Mouse (Mus musculus): ENCODE measurements around the gene Atp9a. TPM values are rescaled to one million over a fixed set of nuclear protein-coding genes. Genes with fewer than 3 reads are reported as not detected.

Atp9a gene
- polyA plus RNA-seq, 1 experiment from 2014 or later: 61.1 TPM

DNA sequence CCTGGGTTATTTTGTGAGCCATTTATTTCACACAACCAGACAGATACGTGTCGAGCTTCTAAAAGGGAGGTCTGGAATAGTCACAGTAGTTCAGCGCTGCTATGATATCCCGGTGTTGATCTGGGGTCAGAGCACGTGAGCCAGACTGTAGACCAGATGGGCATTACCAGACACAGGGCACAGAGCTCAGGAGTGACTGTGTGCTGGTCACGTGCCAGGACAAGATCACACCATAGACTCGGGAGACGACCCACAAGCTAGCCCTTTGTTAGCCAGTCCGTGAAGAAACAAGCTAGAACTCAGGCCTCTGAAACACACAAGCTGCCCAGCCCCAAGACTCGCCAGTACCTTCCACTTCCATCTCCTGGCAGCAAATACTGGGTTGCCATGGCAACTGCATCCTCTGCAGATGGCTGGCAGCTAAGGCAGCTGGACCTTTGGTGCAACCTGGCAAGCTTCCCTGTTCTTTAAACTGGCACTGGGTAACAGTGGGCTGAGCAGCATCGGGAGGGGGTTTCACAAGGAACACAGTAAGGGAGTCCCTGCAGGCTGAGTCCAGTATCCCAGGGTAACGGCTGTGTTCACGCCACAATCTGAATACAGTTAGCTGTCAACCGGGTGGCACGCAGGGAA is 63.4 kb downstream of the Atp9a start:
- Histone ChIP-seq H3K36me3 (peaks cover 64% of the 10 kb centered on the region), H3K4me2 (replicated peaks) (peak overlapping the region; percentile 14; the same call in 1 of the 2 replicates), H3K4me1 (replicated peaks) (peaks cover 28% of the 10 kb centered on the region), H3K4me3 (replicated peaks) (no peak overlapping the region), H3K9me3 (no peaks in the 10 kb centered on the region), H3K9ac (replicated peaks) (no peak overlapping the region), H3K27ac (peak overlapping the region; percentile 81), H3K27me3 (no peaks in the 10 kb centered on the region)
- 48% methylated on average over 15 of the region's 15 CpGs for WGBS
- peak; percentile 87 for ATAC-seq

DNA sequence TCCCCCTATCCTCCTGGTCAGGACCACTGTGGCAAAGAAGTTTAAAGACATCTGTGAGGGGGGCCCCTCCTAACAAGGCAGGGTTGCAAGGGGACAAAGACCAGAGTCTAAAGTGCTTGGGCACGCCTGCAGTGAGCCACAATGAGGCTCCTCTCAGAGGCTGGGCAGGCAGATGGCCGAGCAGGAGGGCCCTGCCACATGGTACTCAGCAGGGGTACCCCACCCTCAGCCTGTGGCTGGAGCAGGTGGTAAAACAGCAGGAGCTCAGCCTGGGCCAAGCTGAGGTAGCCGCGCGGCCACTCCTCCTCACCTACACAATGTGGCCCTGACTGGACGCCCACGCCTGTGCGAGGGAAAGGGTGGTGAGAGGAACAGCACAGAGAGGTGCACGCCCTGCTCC is 64.6 kb downstream of the Atp9a start:
- peak; percentile 80 for ATAC-seq
- 35% methylated on average over 9 of the region's 9 CpGs for WGBS
- H3K36me3 ChIP-seq: peaks cover 68% of the 10 kb centered on the region
- no peak overlapping the region for H3K4me3 ChIP-seq (replicated peaks)
- no peak overlapping the region for H3K4me2 ChIP-seq (replicated peaks)
- H3K9me3 ChIP-seq: no peaks in the 10 kb centered on the region
- no peak overlapping the region for H3K9ac ChIP-seq (replicated peaks)
- H3K27me3 ChIP-seq: no peaks in the 10 kb centered on the region
- H3K27ac ChIP-seq: peak overlapping the region; percentile 81
- H3K4me1 ChIP-seq (replicated peaks): peaks cover 28% of the 10 kb centered on the region

DNA sequence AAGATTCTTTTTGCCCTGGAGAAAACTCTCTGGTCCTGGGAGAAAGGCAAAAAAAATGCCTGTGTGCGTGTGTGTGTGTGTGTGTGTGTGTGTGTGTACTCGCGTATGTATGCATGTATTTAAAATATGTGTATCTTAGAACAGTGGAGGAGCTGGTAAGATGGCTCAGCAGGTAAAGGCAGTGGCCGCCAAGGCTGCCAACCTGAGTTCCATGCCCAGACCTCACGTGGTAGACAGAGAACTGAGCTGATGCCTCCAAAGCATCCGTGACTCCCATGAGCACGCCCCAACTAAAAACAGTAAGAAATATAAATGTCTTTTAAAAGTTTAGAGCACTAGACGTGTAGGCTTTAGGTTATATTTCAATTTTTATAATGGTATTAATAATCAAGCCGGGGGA is 70.5 kb downstream of the Atp9a start:
- Histone ChIP-seq H3K4me1 (replicated peaks) (no peaks in the 10 kb centered on the region), H3K4me3 (replicated peaks) (no peak overlapping the region), H3K9me3 (no peaks in the 10 kb centered on the region), H3K4me2 (replicated peaks) (no peak overlapping the region), H3K27ac (no peak overlapping the region), H3K36me3 (peaks cover 75% of the 10 kb centered on the region), H3K9ac (replicated peaks) (no peak overlapping the region), H3K27me3 (no peaks in the 10 kb centered on the region)
- ATAC-seq: no peak
- WGBS: 92% methylated on average over 9 of the region's 9 CpGs

DNA sequence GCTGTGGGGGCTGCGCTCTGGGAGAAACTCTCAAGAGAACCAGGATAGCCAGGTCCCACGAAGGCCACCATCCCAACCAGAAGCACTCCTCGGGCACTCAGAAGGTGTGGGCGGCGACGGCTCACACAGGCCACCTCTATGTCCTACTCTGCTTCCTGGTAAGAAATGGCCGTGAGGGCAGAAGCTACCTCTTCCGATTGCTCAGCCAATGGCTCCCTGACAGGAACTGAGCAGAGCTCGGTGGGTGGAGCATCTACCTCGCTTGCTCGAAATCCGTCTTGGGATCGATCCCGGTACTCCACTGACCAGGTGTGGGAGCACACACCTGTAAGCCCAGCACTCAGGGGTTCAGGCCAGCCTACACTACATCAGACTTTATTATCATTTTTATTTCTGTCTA is 72.0 kb downstream of the Atp9a start:
- Histone ChIP-seq H3K9ac (replicated peaks) (no peak overlapping the region), H3K27me3 (no peaks in the 10 kb centered on the region), H3K36me3 (peaks cover 73% of the 10 kb centered on the region), H3K9me3 (no peaks in the 10 kb centered on the region), H3K4me3 (replicated peaks) (no peak overlapping the region), H3K4me2 (replicated peaks) (no peak overlapping the region), H3K4me1 (replicated peaks) (no peaks in the 10 kb centered on the region), H3K27ac (no peak overlapping the region)
- ATAC-seq: no peak
- 92% methylated on average over 14 of the region's 14 CpGs for WGBS

DNA sequence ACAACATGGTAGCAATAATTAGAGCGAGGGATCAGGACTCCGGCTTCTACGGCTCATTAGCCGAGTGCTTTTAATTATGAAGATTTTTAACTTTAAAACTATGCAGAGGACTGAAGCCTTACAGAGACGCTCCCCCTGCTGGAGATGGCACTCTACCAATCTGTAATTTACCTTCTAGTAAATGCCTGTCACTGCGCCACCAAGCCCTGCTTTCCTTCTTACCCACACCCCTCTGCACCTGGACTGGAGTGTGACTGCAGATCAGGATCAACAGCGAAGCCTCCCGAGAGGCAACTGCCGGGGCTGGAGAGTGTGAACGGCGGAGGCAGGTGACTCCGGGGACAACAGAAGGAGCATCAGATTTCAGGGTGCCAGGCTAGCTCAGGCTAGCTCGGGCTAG is 72.4 kb downstream of the Atp9a start:
- Histone ChIP-seq H3K9ac (replicated peaks) (no peak overlapping the region), H3K4me3 (replicated peaks) (no peak overlapping the region), H3K9me3 (no peaks in the 10 kb centered on the region), H3K27ac (no peak overlapping the region), H3K27me3 (no peaks in the 10 kb centered on the region), H3K4me2 (replicated peaks) (no peak overlapping the region), H3K36me3 (peaks cover 73% of the 10 kb centered on the region), H3K4me1 (replicated peaks) (no peaks in the 10 kb centered on the region)
- no peak for ATAC-seq
- WGBS: 85% methylated on average over 13 of the region's 13 CpGs

DNA sequence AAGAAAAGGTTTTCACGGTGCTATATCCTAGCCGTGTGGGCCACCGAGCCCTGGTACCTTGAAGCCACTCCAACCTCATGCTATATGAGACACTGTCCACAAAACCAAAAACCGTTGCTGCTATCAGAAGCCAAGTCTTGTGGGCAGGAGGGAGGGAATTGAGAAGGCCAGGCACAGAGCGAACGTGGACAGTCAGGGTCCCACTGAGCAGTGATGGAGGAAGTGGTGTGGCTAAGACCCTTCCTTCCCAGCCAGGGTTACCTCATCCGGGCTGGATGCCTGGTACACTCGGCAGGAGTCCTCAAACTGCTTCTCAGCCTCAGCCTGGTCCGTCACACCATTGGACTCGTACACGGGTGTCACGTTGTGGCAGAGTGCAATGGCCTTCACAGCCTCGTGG is 74.5 kb downstream of the Atp9a start:
- Histone ChIP-seq H3K27me3 (no peaks in the 10 kb centered on the region), H3K9me3 (no peaks in the 10 kb centered on the region), H3K4me3 (replicated peaks) (no peak overlapping the region), H3K4me1 (replicated peaks) (no peaks in the 10 kb centered on the region), H3K9ac (replicated peaks) (no peak overlapping the region), H3K27ac (no peak overlapping the region), H3K36me3 (peaks cover 63% of the 10 kb centered on the region), H3K4me2 (replicated peaks) (no peak overlapping the region)
- 89% methylated on average over 13 of the region's 13 CpGs for WGBS
- ATAC-seq: no peak

DNA sequence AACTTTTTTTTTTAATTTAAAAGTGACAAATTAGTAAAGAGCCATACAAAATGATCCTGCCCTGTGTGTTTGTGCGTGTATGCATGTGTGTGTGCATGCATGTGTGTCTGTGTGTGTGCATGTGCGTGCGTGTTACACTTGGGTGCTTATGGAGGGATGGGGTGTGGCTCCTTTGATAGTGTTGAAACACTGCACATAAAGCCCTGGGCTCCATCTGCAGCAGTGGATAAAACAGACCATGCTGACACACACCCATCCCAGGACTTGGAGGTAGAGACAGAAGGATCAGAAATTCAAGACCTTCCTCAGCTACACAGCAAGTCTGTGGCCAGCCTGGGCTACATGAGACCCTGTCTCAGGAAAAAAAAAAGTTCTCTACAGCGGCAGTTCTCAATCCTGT is 76.5 kb downstream of the Atp9a start:
- Histone ChIP-seq H3K4me3 (replicated peaks) (no peak overlapping the region), H3K4me1 (replicated peaks) (no peaks in the 10 kb centered on the region), H3K36me3 (peaks cover 66% of the 10 kb centered on the region), H3K9me3 (no peaks in the 10 kb centered on the region), H3K27me3 (no peaks in the 10 kb centered on the region), H3K9ac (replicated peaks) (no peak overlapping the region), H3K4me2 (replicated peaks) (no peak overlapping the region), H3K27ac (no peak overlapping the region)
- WGBS: 91% methylated on average over 4 of the region's 4 CpGs
- no peak for ATAC-seq

DNA sequence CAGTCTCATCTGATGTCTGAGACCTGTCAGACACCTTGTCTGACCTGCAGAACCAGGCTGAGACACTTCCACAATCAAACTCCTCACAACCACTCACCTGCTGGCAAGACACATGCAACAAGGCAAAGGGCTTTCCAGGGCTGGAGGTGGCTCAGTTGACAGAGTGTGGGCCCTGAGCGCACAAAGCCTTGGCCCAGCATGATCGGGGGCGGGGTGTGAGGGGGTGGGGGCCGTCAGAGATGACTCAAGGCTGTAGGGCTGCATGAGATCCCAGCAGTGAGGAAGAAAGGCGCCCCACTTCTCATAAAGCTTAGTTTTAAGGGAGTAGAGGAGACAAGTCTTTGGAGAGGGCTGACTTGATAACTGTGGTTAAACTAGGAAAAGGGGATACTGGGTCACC is 78.5 kb downstream of the Atp9a start:
- no peak for ATAC-seq
- Histone ChIP-seq H3K9ac (replicated peaks) (no peak overlapping the region), H3K27ac (no peak overlapping the region), H3K4me1 (replicated peaks) (no peaks in the 10 kb centered on the region), H3K36me3 (peaks cover 73% of the 10 kb centered on the region), H3K27me3 (no peaks in the 10 kb centered on the region), H3K4me2 (replicated peaks) (no peak overlapping the region), H3K4me3 (replicated peaks) (no peak overlapping the region), H3K9me3 (no peaks in the 10 kb centered on the region)
- 74% methylated on average over 5 of the region's 5 CpGs for WGBS

DNA sequence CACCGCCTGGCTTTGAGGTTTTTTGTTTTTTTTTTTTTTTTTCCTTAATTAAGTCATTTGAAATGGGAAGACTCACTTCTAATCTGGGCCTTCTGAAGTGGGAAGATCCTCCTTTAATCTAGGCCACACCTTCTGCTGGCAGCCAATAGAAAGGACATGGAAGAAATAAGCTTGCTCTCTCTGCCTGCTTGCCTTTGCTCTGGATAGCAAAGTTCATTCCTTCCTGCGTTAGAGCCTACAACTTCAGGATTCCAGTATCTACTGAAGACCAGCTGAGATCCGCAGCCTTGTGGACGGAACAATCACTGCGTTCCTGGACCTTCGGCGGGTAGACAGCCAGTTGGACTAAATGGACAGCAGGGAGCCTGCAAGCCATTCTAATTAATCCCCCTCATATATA is 79.0 kb downstream of the Atp9a start:
- no peak for ATAC-seq
- Histone ChIP-seq H3K36me3 (peaks cover 73% of the 10 kb centered on the region), H3K4me2 (replicated peaks) (no peak overlapping the region), H3K9me3 (no peaks in the 10 kb centered on the region), H3K4me3 (replicated peaks) (no peak overlapping the region), H3K4me1 (replicated peaks) (no peaks in the 10 kb centered on the region), H3K9ac (replicated peaks) (no peak overlapping the region), H3K27me3 (no peaks in the 10 kb centered on the region), H3K27ac (no peak overlapping the region)
- 82% methylated on average over 7 of the region's 7 CpGs for WGBS

DNA sequence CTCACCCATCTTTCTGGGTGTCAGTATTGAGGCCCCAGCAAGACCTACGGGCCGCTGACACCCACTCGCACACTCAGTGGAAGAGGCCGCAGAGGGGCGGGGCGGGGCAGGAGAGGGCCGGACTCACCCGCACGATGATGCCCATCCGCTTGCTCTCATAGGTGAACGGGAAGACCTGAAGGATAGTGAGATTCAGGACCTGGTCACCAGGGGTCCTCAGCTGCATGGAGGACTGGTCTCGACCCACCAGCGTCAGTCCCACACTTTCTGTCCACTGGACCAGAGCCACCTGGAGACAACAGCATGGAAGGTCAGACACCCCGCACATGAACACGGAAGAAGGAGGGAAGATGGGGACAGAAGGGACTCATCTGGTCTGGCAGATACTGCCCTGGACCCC is 80.4 kb downstream of the Atp9a start:
- H3K27ac ChIP-seq: no peak overlapping the region
- no peak for ATAC-seq
- 67% methylated on average over 15 of the region's 15 CpGs for WGBS
- H3K4me1 ChIP-seq (replicated peaks): no peaks in the 10 kb centered on the region
- peaks cover 72% of the 10 kb centered on the region for H3K36me3 ChIP-seq
- no peak overlapping the region for H3K4me2 ChIP-seq (replicated peaks)
- no peak overlapping the region for H3K9ac ChIP-seq (replicated peaks)
- no peaks in the 10 kb centered on the region for H3K9me3 ChIP-seq
- H3K27me3 ChIP-seq: no peaks in the 10 kb centered on the region
- no peak overlapping the region for H3K4me3 ChIP-seq (replicated peaks)

DNA sequence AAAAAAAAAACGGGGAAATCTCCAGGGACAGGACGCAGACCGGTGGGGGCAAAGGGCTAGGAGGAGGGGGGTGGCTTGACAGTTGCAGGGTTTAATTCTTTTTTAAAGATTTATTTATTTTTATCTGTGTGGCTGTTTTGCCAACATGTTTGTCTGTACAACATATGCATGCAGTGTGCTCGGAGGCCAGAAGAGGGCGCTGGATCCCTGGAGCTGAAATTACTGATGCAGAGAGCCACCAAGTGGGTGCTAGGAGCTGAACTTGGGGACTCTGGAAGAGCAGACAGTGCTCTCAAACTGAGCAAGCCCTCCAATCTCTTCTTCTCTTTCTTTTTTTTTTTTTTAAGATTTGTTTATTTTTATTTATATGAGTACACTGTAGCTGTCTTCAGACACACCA is 81.9 kb downstream of the Atp9a start:
- Histone ChIP-seq H3K4me1 (replicated peaks) (no peaks in the 10 kb centered on the region), H3K9me3 (no peaks in the 10 kb centered on the region), H3K27ac (no peak overlapping the region), H3K4me2 (replicated peaks) (no peak overlapping the region), H3K27me3 (no peaks in the 10 kb centered on the region), H3K36me3 (peaks cover 74% of the 10 kb centered on the region), H3K9ac (replicated peaks) (no peak overlapping the region), H3K4me3 (replicated peaks) (no peak overlapping the region)
- no peak for ATAC-seq
- 66% methylated on average over 5 of the region's 5 CpGs for WGBS

DNA sequence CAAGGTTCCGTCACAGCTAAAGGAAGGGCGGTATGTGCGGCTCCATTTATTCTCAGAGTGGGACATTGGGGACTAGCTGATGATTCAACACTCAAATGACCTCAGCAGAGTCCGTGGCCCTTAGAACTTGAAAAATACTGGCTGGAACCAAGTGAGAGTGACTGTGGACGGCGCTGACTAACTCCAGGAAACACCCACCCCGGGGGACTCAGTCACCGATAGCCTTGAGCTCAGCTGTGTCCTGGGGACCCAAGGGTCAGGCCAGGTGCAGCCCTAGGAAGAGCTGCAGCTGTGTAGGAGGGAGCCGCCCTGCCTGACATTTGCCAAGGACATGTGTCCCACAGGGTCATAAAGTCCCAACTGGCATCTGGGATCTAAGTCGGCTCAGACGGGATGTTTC is 83.7 kb downstream of the Atp9a start:
- ATAC-seq: no peak
- Histone ChIP-seq H3K4me1 (replicated peaks) (no peaks in the 10 kb centered on the region), H3K36me3 (peaks cover 64% of the 10 kb centered on the region), H3K27ac (no peak overlapping the region), H3K9me3 (no peaks in the 10 kb centered on the region), H3K4me3 (replicated peaks) (no peak overlapping the region), H3K27me3 (no peaks in the 10 kb centered on the region), H3K9ac (replicated peaks) (no peak overlapping the region), H3K4me2 (replicated peaks) (no peak overlapping the region)
- WGBS: 90% methylated on average over 11 of the region's 11 CpGs

DNA sequence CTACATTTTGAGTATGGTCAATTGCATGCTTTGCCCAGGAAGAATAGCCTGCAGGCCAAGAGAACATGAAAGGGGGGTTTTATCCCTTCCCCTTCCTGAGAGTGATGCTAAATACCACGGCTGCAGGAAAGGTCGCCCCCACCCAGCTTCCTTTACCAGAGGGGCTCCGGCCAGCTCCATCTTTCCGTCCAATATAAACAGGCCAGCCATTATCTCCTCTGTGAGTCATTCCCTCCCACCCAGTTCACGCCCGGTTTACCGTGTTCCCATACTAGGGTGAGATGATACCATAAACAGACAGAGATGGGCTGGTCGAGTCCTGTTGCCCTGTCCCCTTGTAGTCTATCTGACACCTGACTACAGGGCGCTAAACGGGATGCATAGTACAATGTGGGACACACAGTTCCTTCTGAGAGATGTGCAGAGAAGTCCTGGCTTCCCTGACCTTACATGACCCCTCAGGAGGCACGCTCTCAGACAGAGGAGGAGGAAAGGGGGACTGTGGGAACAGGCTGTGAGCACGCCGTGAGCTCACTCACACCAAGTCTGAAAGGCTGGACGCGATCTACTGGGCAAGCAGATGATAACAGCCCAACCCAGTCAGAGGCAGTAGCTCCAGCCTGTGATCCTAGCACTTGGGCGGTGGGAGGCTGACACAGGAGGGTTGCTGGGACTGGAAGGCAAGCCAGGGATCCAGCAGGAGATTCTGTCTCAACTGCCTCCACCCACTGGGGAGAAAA is 85.5 kb downstream of the Atp9a start:
- Histone ChIP-seq H3K9me3 (no peaks in the 10 kb centered on the region), H3K36me3 (peaks cover 76% of the 10 kb centered on the region)

More for the DNA sequence above, 85.5 kb downstream of the Atp9a start:
- WGBS: 75% methylated on average over 16 of the region's 16 CpGs
- no peaks in the 10 kb centered on the region for H3K4me1 ChIP-seq (replicated peaks)
- no peak overlapping the region for H3K4me3 ChIP-seq (replicated peaks)
- H3K9ac ChIP-seq (replicated peaks): no peak overlapping the region
- no peaks in the 10 kb centered on the region for H3K27me3 ChIP-seq
- no peak overlapping the region for H3K4me2 ChIP-seq (replicated peaks)
- ATAC-seq: no peak
- H3K27ac ChIP-seq: no peak overlapping the region
